Mouse (Mus musculus): ENCODE data around the gene Angptl8. TPM values are rescaled to one million over a fixed set of nuclear protein-coding genes. Genes with fewer than 3 reads are reported as not detected.

The Angptl8 gene
- polyA plus RNA-seq, 1 experiment from 2014 or later, result 1.2 TPM

DNA sequence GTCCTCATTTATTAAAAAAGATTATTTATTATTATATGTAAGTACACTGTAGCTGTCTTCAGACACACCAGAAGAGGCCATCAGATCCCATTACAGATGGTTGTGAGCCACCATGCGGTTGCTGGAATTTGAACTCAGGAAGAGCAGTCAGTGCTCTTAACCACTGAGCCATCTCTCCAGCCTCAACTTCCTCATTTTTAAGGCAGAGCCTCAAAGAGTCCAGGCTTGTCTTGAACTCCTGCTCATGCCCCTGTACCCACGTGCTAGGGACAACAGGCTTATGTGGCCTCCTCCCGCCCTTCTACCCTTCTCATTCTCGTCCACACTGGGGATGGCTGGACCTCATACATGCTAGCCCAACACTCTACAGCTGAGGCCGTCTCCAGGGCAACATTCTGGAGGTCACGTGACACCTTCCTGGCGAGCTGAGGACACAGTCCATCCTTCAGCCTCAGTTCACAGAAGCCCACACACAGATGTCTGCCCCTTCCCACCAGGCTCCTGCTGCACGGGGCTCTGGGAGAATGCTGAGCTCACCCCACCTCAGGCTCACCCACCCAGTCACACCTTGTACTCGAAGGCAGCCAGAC is 18.5 kb upstream of the Angptl8 start:
- no peak overlapping the region for H3K4me2 ChIP-seq
- H3K27ac ChIP-seq, result no peak overlapping the region
- WGBS, result 68% methylated on average over 9 of the region's 9 CpGs
- H3K9me3 ChIP-seq (replicated peaks), result no peaks in the 10 kb centered on the region
- H3K36me3 ChIP-seq, result peaks cover 42% of the 10 kb centered on the region
- no peak for ATAC-seq (replicated peaks; ENCODE audit: insufficient number of reproducible peaks, insufficient read depth, low FRiP score, low read depth)
- H3K4me1 ChIP-seq (replicated peaks), result no peaks in the 10 kb centered on the region
- H3K27me3 ChIP-seq, result no peaks in the 10 kb centered on the region
- no peak overlapping the region for H3K4me3 ChIP-seq
- no peak overlapping the region for H3K9ac ChIP-seq

DNA sequence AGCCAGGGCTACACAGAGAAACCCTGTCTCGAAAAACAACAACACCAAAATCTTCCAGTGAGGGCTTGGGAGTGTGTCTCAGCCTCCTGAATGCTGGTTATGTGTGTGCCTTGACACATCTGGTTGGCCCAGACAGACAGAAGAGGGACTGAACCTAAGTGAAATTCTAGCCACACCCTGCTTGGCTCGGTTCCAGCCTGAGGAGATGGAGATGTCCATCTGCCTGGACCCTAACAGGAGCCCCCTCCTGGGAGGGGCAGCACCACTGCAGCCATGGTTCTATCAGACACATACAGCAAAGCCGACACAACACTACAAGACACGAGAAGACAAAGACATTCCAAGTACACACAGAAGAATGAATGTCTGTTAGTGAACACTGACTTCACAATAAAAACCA is 17.2 kb upstream of the Angptl8 start:
- no peak overlapping the region for H3K9ac ChIP-seq
- H3K9me3 ChIP-seq (replicated peaks), result no peaks in the 10 kb centered on the region
- H3K4me1 ChIP-seq (replicated peaks), result no peaks in the 10 kb centered on the region
- WGBS, result 71% methylated on average over 4 of the region's 4 CpGs
- peaks cover 32% of the 10 kb centered on the region; the same call in 1 of the 2 replicates for H3K36me3 ChIP-seq
- no peak overlapping the region for H3K27ac ChIP-seq
- no peaks in the 10 kb centered on the region for H3K27me3 ChIP-seq
- no peak for ATAC-seq (replicated peaks; ENCODE audit: insufficient number of reproducible peaks, insufficient read depth, low FRiP score, low read depth)
- H3K4me3 ChIP-seq, result no peak overlapping the region
- H3K4me2 ChIP-seq, result no peak overlapping the region

DNA sequence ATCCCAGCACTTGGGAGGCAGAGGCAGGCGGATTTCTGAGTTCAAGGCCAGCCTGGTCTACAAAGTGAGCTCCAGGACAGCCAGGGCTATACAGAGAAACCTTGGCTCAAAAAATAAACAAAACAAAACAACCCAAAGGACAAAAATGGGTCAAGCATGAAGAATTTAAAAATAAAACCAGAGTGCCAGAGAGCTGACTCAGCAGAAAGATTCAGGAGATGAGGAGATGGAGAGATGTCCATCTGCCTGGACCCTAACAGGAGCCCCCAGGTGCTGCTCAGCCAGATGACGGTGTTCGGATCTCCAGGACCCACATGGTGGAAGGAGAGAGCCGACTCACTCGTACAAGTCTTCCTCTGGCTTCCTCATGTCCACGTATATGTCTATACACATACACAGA is 16.7 kb upstream of the Angptl8 start:
- WGBS, result 92% methylated on average over 6 of the region's 6 CpGs
- no peak for ATAC-seq (replicated peaks; ENCODE audit: insufficient number of reproducible peaks, insufficient read depth, low FRiP score, low read depth)
- no peak overlapping the region for H3K9ac ChIP-seq
- H3K9me3 ChIP-seq (replicated peaks), result no peaks in the 10 kb centered on the region
- H3K27me3 ChIP-seq, result no peaks in the 10 kb centered on the region
- no peak overlapping the region for H3K4me3 ChIP-seq
- H3K4me2 ChIP-seq, result no peak overlapping the region
- peaks cover 29% of the 10 kb centered on the region; the same call in 1 of the 2 replicates for H3K36me3 ChIP-seq
- H3K4me1 ChIP-seq (replicated peaks), result no peaks in the 10 kb centered on the region
- H3K27ac ChIP-seq, result no peak overlapping the region

DNA sequence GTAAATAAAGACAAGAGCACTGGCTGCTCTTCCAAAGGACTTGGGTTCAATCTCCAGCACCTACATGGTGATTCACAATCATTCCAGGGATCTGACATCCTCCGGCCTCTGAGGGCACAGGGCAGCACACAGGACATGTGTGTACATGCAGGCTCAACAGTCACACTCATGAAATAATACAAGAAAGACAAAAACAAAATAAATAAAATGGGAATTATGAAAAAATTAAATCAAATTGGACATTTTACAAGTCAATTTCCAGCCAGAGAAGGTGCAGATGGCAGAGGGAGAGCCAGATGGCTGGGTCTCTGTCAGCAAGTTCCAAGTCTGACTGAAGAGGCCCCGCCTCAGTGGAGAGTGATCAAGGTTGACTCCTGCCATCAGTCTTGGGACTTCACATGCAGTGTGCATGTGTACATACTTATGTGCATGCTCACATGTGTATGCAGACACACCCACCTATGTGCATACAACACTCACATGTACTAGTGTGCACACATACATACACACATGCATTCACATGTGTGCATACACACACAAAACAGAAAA is 16.1 kb upstream of the Angptl8 start:
- H3K36me3 ChIP-seq, result peaks cover 28% of the 10 kb centered on the region; the same call in 1 of the 2 replicates
- no peaks in the 10 kb centered on the region for H3K27me3 ChIP-seq
- no peak overlapping the region for H3K9ac ChIP-seq
- H3K4me1 ChIP-seq (replicated peaks), result no peaks in the 10 kb centered on the region
- no peak overlapping the region for H3K4me2 ChIP-seq
- no peaks in the 10 kb centered on the region for H3K9me3 ChIP-seq (replicated peaks)
- H3K4me3 ChIP-seq, result no peak overlapping the region
- WGBS, result 89% methylated on average over 2 of the region's 2 CpGs
- no peak for ATAC-seq (replicated peaks; ENCODE audit: insufficient number of reproducible peaks, insufficient read depth, low FRiP score, low read depth)
- H3K27ac ChIP-seq, result no peak overlapping the region

DNA sequence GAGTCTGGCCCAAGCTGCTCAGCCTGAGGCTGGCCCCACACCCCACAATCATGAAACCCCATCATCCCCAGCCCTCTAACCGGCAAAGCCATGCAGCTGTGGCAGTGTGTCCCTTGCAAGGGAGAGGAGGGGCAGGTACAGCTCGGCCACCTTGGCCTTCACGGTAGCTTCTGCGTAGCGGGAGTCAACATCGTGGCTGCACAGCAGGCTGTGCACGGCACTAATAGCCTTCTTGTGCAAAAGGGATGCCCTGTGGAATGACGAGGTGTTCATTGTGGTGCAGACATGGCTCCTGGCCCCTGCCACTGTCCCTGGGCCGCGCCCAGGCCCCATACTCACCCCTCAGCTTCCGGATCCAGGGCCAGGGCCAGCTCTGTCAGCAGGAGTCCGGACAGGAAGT is 15.1 kb upstream of the Angptl8 start:
- WGBS, result 83% methylated on average over 12 of the region's 12 CpGs
- H3K27ac ChIP-seq, result no peak overlapping the region
- peaks cover 24% of the 10 kb centered on the region; the same call in 1 of the 2 replicates for H3K36me3 ChIP-seq

DNA sequence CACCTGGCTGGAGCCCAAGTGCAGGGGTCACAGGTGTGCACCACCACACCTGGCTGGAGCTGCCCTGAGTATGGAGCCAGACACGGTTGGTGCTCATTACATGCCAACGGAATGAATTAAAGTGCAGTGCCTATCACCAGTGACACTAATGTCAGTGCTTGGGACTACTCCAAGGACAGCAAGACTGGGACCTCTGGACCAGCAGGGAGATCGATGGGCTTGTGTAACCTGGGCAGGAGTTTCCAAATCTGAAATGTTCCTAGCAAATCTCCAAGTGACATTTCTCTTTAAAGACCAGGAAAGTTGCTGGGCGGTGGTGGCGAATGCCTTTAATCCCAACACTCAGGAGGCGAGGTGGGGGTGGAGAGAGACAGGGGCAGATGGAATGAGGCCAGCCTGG is 12.6 kb upstream of the Angptl8 start:
- no peak overlapping the region for H3K4me3 ChIP-seq
- no peak overlapping the region for H3K9ac ChIP-seq
- no peaks in the 10 kb centered on the region for H3K27me3 ChIP-seq
- H3K27ac ChIP-seq, result no peak overlapping the region
- WGBS, result 79% methylated on average over 6 of the region's 6 CpGs
- ATAC-seq (replicated peaks; ENCODE audit: insufficient number of reproducible peaks, insufficient read depth, low FRiP score, low read depth), result no peak
- no peaks in the 10 kb centered on the region for H3K4me1 ChIP-seq (replicated peaks)
- H3K4me2 ChIP-seq, result no peak overlapping the region
- no peaks in the 10 kb centered on the region for H3K9me3 ChIP-seq (replicated peaks)
- peaks cover 13% of the 10 kb centered on the region; the same call in 1 of the 2 replicates for H3K36me3 ChIP-seq

More for the DNA sequence above, 15.1 kb upstream of the Angptl8 start:
- Histone ChIP-seq H3K9ac (no peak overlapping the region), H3K9me3 (replicated peaks) (no peaks in the 10 kb centered on the region), H3K4me3 (no peak overlapping the region), H3K4me1 (replicated peaks) (no peaks in the 10 kb centered on the region), H3K27me3 (no peaks in the 10 kb centered on the region), H3K4me2 (no peak overlapping the region)
- ATAC-seq (replicated peaks; ENCODE audit: insufficient number of reproducible peaks, insufficient read depth, low FRiP score, low read depth), result no peak

DNA sequence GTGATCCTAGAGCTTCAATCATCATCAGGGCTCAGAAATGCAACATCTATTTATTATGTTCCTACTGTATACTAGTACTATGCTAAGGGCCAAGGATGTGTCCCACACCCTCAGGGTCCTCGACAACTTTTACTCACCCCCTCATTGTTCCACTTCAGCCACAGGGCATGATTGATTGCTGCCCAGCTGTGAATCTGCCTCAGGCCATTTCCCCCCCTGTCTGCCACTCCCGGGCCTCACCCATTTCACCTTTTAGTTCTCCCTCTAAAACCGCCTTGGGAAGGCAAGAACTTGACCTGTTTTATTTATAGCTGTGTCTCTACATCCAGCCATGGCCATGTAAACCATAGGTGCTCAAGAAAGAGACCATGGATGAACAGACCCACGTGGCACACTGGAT is 11.4 kb upstream of the Angptl8 start:
- Histone ChIP-seq H3K4me3 (no peak overlapping the region), H3K36me3 (peaks cover 13% of the 10 kb centered on the region; the same call in 1 of the 2 replicates)

DNA sequence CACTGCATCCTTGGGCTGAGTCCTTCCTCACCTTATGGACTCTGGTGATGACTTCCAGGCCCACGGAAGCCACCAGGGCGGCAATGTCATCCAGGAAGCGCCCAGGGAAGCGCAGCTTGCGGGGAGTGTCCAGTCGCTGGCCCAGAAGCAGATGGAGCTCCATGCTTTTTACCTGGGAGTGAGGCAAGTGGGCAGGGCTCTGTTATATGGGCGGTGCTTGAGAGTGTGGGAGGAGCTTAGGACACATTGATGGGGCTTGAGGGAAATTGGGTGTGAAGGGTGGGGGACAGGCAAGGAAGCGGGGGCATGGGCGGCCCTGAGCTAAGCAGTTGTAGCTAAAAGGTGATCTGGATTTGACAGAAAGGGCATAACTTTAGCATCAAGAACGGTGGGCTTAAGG is 10.9 kb upstream of the Angptl8 start:
- Histone ChIP-seq H3K9me3 (replicated peaks) (no peaks in the 10 kb centered on the region), H3K27ac (no peak overlapping the region), H3K9ac (no peak overlapping the region), H3K4me2 (no peak overlapping the region), H3K27me3 (no peaks in the 10 kb centered on the region), H3K4me3 (no peak overlapping the region), H3K36me3 (peaks cover 17% of the 10 kb centered on the region), H3K4me1 (replicated peaks) (no peaks in the 10 kb centered on the region)
- ATAC-seq (replicated peaks; ENCODE audit: insufficient number of reproducible peaks, insufficient read depth, low FRiP score, low read depth), result no peak
- 70% methylated on average over 10 of the region's 10 CpGs for whole genome bisulfite sequencing

More for the DNA sequence above, 11.4 kb upstream of the Angptl8 start:
- ATAC-seq (replicated peaks; ENCODE audit: insufficient number of reproducible peaks, insufficient read depth, low FRiP score, low read depth), result no peak
- Histone ChIP-seq H3K4me1 (replicated peaks) (no peaks in the 10 kb centered on the region), H3K27ac (no peak overlapping the region), H3K9me3 (replicated peaks) (no peaks in the 10 kb centered on the region), H3K9ac (no peak overlapping the region), H3K27me3 (no peaks in the 10 kb centered on the region), H3K4me2 (no peak overlapping the region)
- 61% methylated on average over 4 of the region's 4 CpGs for WGBS

DNA sequence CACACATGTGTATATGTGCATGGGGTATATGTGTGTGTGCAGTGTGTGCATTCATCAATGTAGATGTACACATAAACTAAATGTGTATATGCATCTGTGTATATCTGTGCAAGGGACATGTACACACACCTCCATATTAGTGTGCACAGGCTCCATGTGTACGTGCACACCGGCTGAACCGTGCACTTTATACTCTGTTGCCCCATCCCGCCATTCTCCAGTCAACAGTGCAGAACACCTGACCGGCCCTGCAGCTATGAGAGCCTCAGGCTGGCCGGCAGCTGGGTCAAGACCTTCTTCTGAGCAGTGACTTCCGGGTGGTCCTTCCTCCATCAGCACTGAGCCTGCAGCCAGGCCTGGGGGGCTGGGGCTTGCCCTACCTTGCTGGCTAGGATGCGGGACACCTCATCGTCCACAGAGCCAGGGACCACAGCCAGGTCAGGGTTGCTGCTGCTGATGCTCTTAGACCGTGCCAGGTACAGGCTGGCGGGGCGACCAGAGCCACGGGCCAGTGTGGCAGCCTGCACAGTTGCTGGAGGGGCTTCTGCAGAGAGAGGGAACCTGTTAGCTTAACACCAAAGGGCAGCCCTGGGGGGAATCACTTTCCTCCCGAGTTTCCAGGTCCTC is 5.4 kb upstream of the Angptl8 start:
- H3K4me1 ChIP-seq (replicated peaks), result no peaks in the 10 kb centered on the region
- WGBS, result 83% methylated on average over 14 of the region's 14 CpGs
- no peak for ATAC-seq (replicated peaks; ENCODE audit: insufficient number of reproducible peaks, insufficient read depth, low FRiP score, low read depth)
- no peak overlapping the region for H3K4me3 ChIP-seq
- H3K36me3 ChIP-seq, result peaks cover 12% of the 10 kb centered on the region
- no peak overlapping the region for H3K9ac ChIP-seq
- no peak overlapping the region for H3K27ac ChIP-seq
- H3K27me3 ChIP-seq, result no peaks in the 10 kb centered on the region
- H3K9me3 ChIP-seq (replicated peaks), result no peaks in the 10 kb centered on the region
- no peak overlapping the region for H3K4me2 ChIP-seq

DNA sequence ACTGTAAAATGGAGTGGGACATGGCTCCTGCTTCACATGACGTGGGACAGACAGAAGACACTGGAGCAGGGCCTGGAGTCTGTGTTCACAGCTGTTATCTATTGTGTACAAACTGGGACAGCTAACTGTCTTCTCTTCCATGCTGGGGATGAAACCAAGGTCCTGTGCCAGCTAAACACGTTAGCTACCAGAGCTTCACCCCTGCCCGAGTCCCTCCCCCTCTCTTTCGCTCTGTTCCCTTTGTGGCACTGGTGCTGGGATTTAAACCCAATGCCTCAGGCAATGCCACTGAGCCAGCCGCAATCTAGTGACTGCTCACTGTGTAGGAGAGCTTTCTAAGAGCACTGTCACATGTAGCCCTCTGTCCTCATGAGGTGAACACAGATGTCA is 4.9 kb upstream of the Angptl8 start:
- Histone ChIP-seq H3K4me1 (replicated peaks) (no peaks in the 10 kb centered on the region), H3K4me3 (no peak overlapping the region), H3K27me3 (no peaks in the 10 kb centered on the region), H3K9ac (no peak overlapping the region), H3K36me3 (peaks cover 17% of the 10 kb centered on the region), H3K9me3 (replicated peaks) (no peaks in the 10 kb centered on the region), H3K27ac (no peak overlapping the region), H3K4me2 (no peak overlapping the region)
- 85% methylated on average over 5 of the region's 5 CpGs for WGBS
- no peak for ATAC-seq (replicated peaks; ENCODE audit: insufficient number of reproducible peaks, insufficient read depth, low FRiP score, low read depth)

DNA sequence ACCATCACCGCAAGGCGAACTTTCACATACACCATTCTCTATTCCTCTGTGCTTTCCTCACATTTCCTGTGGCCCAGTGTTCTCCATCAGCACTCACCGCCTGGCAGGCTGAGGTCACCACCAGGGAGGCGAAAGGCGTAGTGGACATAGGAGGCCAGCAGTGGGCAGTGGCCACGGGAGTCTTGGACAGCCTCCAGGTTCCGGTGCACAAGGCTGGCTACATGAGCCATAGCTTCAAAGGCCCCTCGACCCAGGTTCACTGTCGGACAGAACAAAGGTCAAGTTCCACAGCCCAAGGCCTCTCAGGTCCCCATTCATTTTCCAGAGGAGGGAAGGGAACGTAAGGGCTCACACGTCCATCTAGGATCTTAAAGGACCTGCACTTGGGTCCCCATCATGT is 4.4 kb upstream of the Angptl8 start:
- H3K9ac ChIP-seq, result no peak overlapping the region
- no peaks in the 10 kb centered on the region for H3K27me3 ChIP-seq
- H3K9me3 ChIP-seq (replicated peaks), result no peaks in the 10 kb centered on the region
- H3K27ac ChIP-seq, result no peak overlapping the region
- WGBS, result 75% methylated on average over 11 of the region's 11 CpGs
- no peaks in the 10 kb centered on the region for H3K4me1 ChIP-seq (replicated peaks)
- peaks cover 18% of the 10 kb centered on the region for H3K36me3 ChIP-seq
- no peak for ATAC-seq (replicated peaks; ENCODE audit: insufficient number of reproducible peaks, insufficient read depth, low FRiP score, low read depth)
- H3K4me2 ChIP-seq, result no peak overlapping the region
- no peak overlapping the region for H3K4me3 ChIP-seq

Measured in heart, embryonic 15.5 days (tissue).